Mouse (Mus musculus): ENCODE results near the gene Schip1. TPM values are rescaled to one million over a fixed set of nuclear protein-coding genes. Genes with fewer than 3 reads are reported as not detected.

Gene Schip1
- 2.8 and 8.0 TPM in 2 replicates for polyA plus RNA-seq (2011; ENCODE audit: insufficient read depth, insufficient read length, low replicate concordance, missing spikeins)

DNA sequence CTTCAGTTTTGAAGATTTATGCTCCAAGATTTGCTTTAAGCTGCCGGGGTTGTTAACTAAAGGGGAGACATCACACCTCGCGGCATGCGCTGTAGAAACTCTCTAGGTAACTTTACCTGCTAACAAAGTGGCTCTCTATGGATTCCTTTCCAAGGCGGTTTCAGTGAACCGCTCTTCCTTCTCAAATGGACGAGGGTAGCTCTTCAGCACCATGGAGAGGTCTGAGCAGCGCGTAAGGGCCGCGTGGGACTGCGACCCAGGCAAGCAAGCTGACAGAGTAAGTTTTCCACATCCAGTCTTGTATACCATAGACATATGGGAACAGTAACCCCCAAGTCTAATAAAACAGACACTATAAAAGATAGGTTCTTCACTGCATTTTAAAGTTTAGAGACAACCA lies at the start of gene Schip1:
Gene Schip1 (plus strand): TSS at position 72 of the 400 bp plus-strand sequence.
- Histone ChIP-seq H3K27ac (ENCODE audit: control insufficient read depth, insufficient read depth, low read depth, low read length, poor library complexity) (no peak within 1 kb of the TSS), H3K4me1 (ENCODE audit: control insufficient read depth, insufficient read depth, low read length) (no peaks in the 10 kb centered on the region), H3K4me3 (replicated peaks; ENCODE audit: control insufficient read depth, low read depth, low read length) (no peak within 1 kb of the TSS)
- WGBS: 35% methylated on average over 12 of the region's 12 CpGs
- no peak for TF ChIP-seq CTCF (IDR thresholded peaks at IDR 0.05; ENCODE audit: control insufficient read depth, insufficient read depth, low read length)
- TF ChIP-seq POLR2A (IDR thresholded peaks at IDR 0.05; ENCODE audit: borderline replicate concordance, control insufficient read depth, low read depth, low read length): no peak

DNA sequence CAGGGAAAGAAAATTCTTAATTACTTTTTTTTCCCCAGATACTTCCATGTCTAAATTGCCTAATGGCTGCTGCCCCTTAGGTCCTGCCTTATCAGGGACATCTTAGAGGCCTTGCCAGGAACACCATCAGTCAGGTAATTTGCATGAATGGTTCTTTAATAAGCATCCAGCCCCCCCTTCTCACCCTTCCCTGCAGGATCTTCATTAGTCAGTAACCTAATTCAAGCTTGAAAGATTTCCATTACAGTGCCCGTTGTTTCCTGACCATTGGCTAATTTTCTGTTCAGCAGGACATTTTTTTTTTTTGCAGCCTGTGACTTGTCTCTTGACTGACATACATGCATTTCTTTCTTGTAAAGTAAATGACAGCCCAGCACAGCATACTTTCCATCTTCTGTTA lies 48.8 kb upstream of the Schip1 start:
- WGBS: 87% methylated on average over 1 of the region's 1 CpGs
- no peak for TF ChIP-seq POLR2A (IDR thresholded peaks at IDR 0.05; ENCODE audit: borderline replicate concordance, control insufficient read depth, low read depth, low read length)
- TF ChIP-seq CTCF (IDR thresholded peaks at IDR 0.05; ENCODE audit: control insufficient read depth, insufficient read depth, low read length): no peak
- H3K27ac ChIP-seq (ENCODE audit: control insufficient read depth, insufficient read depth, low read depth, low read length, poor library complexity): no peak overlapping the region
- no peaks in the 10 kb centered on the region for H3K4me1 ChIP-seq (ENCODE audit: control insufficient read depth, insufficient read depth, low read length)
- no peak overlapping the region for H3K4me3 ChIP-seq (replicated peaks; ENCODE audit: control insufficient read depth, low read depth, low read length)

DNA sequence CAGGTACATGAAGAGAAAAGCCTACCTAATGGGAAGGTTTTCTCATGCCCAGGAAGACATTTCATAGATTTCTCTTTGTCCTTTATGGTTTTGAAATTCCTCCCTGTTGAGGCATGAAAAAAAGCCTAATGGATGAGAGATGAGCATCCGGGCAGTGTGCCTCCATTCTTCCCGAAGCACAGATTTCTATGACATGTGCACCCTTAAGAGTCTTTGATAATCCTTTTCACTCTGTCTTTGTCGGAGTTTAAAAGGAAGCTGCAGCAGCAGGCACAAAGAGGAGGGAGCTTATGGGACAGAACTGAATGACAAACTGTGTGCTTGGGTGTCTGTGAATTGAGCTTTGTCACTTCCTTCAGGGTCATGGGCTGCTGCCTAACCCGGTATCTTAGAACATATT lies 45.2 kb upstream of the Schip1 start:
- Histone ChIP-seq H3K27ac (ENCODE audit: control insufficient read depth, insufficient read depth, low read depth, low read length, poor library complexity) (no peak overlapping the region), H3K4me3 (replicated peaks; ENCODE audit: control insufficient read depth, low read depth, low read length) (no peak overlapping the region), H3K4me1 (ENCODE audit: control insufficient read depth, insufficient read depth, low read length) (no peaks in the 10 kb centered on the region)
- 54% methylated on average over 4 of the region's 4 CpGs for WGBS
- no peak for TF ChIP-seq POLR2A (IDR thresholded peaks at IDR 0.05; ENCODE audit: borderline replicate concordance, control insufficient read depth, low read depth, low read length)
- no peak for TF ChIP-seq CTCF (IDR thresholded peaks at IDR 0.05; ENCODE audit: control insufficient read depth, insufficient read depth, low read length)

DNA sequence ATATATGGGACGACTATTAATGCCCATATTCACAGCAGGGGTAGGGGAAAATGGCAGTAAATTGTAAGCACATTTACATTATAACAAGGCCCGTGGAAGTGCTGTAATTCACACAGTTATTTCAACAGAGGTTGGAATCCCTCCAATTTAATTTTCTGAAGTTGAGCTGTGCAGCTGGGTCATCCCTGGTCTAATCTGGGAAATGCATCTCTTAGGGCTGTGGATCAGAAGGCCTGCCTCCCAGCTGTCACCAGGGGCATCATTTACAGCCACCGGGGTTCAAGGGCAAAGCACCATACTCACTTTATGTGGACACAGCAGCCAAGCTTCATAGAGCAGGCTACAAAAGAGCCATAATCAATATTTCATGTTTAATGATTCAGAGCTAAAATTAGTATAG lies 28.5 kb upstream of the Schip1 start:
- H3K27ac ChIP-seq (ENCODE audit: control insufficient read depth, insufficient read depth, low read depth, low read length, poor library complexity): no peak overlapping the region
- H3K4me1 ChIP-seq (ENCODE audit: control insufficient read depth, insufficient read depth, low read length): no peaks in the 10 kb centered on the region
- no peak overlapping the region for H3K4me3 ChIP-seq (replicated peaks; ENCODE audit: control insufficient read depth, low read depth, low read length)
- TF ChIP-seq CTCF (IDR thresholded peaks at IDR 0.05; ENCODE audit: control insufficient read depth, insufficient read depth, low read length) (no peak), POLR2A (IDR thresholded peaks at IDR 0.05; ENCODE audit: borderline replicate concordance, control insufficient read depth, low read depth, low read length) (no peak)
- 61% methylated on average over 3 of the region's 3 CpGs for WGBS

DNA sequence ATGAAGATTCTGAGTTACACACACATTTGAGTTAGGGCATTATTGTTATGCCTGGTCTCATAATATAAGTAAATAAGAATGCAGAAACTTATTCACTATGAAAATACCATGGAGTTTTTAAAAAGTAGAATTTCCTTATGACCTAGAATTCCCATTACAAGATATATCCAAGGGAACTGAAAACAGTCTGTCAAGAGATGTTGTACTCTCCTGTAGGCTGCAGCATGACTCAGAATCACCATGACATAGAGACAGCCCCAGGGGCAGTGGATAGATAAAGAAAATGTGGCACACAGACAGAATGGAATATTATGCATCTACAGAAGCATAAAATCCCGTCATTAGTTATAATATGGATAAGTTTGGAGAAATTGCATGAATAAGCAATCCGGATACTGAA lies 21.7 kb upstream of the Schip1 start:
- TF ChIP-seq POLR2A (IDR thresholded peaks at IDR 0.05; ENCODE audit: borderline replicate concordance, control insufficient read depth, low read depth, low read length) (no peak), CTCF (IDR thresholded peaks at IDR 0.05; ENCODE audit: control insufficient read depth, insufficient read depth, low read length) (no peak)
- H3K4me1 ChIP-seq (ENCODE audit: control insufficient read depth, insufficient read depth, low read length): no peaks in the 10 kb centered on the region
- WGBS: 86% methylated on average over 2 of the region's 2 CpGs

DNA sequence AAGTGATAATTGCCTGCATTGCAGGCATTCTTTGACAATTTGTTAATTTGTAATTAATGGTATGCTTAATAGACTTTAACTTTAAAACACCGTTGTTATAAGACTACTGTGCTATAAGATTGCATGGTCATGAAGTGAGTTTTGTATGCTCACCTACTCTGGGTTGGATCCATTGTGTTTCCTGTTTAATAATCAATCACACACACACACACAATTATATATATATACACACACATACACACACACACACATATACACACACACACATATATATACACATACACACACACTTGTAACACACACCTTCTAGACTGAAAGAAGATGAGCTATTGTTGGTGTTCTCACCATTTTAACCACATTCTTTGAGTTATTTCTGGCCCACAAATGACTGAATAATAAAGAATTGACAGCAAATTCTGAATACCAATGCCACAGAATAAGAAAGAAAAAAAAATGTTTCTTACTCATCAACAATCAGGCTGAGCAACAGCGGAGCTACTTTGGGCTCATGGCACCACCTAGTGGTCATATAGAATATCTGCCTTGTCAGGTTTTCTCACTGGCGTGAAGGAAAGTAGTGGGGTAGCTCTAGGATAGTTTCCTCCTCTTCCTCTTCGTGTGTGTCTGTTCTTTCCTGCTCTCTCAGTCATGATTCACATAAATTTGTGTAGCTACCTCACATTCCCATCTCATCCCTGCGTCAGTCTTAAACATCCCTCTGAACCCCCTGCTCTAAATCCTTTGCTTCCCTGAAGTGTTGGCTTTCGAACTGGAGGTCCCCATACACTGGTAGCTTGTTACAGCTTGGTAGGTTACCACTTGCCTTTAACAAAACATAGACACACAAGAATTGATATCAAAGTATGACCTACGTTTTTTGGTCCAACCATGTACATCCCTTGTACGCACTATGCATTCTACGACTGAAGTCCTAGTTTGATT lies 18.9 kb upstream of the Schip1 start:
- TF ChIP-seq CTCF (IDR thresholded peaks at IDR 0.05; ENCODE audit: control insufficient read depth, insufficient read depth, low read length) (peak; percentile 26; the same call in 1 of the 2 replicates), POLR2A (IDR thresholded peaks at IDR 0.05; ENCODE audit: borderline replicate concordance, control insufficient read depth, low read depth, low read length) (no peak)
- Histone ChIP-seq H3K27ac (ENCODE audit: control insufficient read depth, insufficient read depth, low read depth, low read length, poor library complexity) (no peak overlapping the region), H3K4me3 (replicated peaks; ENCODE audit: control insufficient read depth, low read depth, low read length) (no peak overlapping the region), H3K4me1 (ENCODE audit: control insufficient read depth, insufficient read depth, low read length) (no peaks in the 10 kb centered on the region)
- 45% methylated on average over 9 of the region's 9 CpGs for WGBS

More for the DNA sequence above, 21.7 kb upstream of the Schip1 start:
- Histone ChIP-seq H3K4me3 (replicated peaks; ENCODE audit: control insufficient read depth, low read depth, low read length) (no peak overlapping the region), H3K27ac (ENCODE audit: control insufficient read depth, insufficient read depth, low read depth, low read length, poor library complexity) (no peak overlapping the region)

DNA sequence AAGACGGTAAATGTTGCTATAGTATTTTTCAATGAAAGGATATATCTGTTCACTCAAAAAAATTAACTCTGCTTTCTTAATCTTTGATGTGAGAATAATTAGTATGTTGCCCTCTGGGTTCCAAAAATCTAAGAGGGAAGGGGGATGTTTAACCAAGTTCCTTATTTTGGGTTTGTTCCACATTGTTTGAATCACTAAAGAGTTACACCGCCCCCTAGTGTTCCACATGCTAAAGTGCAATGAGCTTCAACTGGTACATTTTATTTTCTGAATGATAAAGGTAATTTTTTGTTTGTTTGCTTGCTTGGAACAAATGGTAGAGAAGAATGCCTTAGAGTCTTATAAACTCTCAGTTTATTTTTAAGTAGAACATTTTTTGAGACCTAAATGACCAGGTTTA lies 11.1 kb upstream of the Schip1 start:
- Histone ChIP-seq H3K27ac (ENCODE audit: control insufficient read depth, insufficient read depth, low read depth, low read length, poor library complexity) (no peak overlapping the region), H3K4me3 (replicated peaks; ENCODE audit: control insufficient read depth, low read depth, low read length) (no peak overlapping the region), H3K4me1 (ENCODE audit: control insufficient read depth, insufficient read depth, low read length) (no peaks in the 10 kb centered on the region; the same call in 1 of the 2 replicates)
- TF ChIP-seq CTCF (IDR thresholded peaks at IDR 0.05; ENCODE audit: control insufficient read depth, insufficient read depth, low read length) (0 out of 2 replicates have a peak, but pooled peaks have one; percentile 4), POLR2A (IDR thresholded peaks at IDR 0.05; ENCODE audit: borderline replicate concordance, control insufficient read depth, low read depth, low read length) (no peak)
- 48% methylated on average over 2 of the region's 2 CpGs for WGBS

DNA sequence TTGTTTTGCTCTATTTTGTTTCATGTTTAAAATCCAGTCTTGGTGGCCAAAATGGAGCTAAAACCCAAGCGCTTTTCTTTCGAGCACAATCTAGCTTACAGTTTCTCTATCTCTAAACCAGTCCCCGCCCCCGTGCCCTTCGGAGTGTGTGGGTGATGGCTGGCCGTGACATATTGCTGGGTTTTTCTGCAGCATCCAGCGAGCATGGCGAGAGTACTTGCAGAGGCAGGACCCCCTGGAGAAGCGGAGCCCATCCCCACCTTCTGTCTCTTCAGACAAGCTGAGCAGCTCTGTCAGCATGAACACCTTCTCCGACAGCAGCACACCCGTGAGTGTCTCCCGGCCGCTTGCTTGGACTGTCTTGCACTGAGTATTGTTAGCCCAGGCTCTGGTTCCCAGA lies 9.5 kb upstream of the Schip1 start:
- H3K4me1 ChIP-seq (ENCODE audit: control insufficient read depth, insufficient read depth, low read length): no peaks in the 10 kb centered on the region; the same call in 1 of the 2 replicates
- no peak overlapping the region for H3K27ac ChIP-seq (ENCODE audit: control insufficient read depth, insufficient read depth, low read depth, low read length, poor library complexity)
- TF ChIP-seq CTCF (IDR thresholded peaks at IDR 0.05; ENCODE audit: control insufficient read depth, insufficient read depth, low read length) (no peak), POLR2A (IDR thresholded peaks at IDR 0.05; ENCODE audit: borderline replicate concordance, control insufficient read depth, low read depth, low read length) (no peak)
- WGBS: 61% methylated on average over 13 of the region's 13 CpGs
- H3K4me3 ChIP-seq (replicated peaks; ENCODE audit: control insufficient read depth, low read depth, low read length): no peak overlapping the region

All from bone marrow, adult 2 months (tissue).